In the genomic region with DNA sequence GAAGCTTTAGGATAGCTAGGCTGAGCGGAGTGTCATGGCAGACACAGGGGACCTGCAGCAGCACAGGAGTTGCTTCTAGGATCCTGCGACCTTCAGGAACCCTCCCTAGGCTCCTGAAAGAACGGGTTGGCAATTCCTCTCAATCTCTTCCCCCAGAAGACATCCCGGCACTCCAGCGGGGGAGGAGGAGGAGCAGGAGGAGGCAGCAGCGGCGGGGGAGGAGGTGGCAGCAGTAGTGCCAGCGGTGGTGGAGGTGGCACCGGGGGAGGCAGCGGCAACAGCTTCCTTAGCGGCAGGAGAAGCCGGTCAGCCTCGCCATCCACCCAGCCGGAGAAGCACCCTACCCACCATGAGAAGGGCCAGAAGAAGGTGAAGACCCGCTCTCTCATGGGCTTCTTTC, we compare ENCODE assay signal across 9 mouse cellular contexts. TPM values are rescaled to one million over a fixed set of nuclear protein-coding genes. Genes with fewer than 3 reads are reported as not detected.
DNase-seq lines count a peak whose midpoint lies in the region; ATAC-seq lines count a peak whose summit lies in the region.
"Had no signal": no experiment of that assay in that cellular context is flagged by ENCODE, and none has a peak within 500 bp of the region (broad histone marks: within the 10 kb centered on the region; RNA-seq: fewer than 3 reads in every experiment).

No protein-coding gene starts in this region.

- no peak overlapping the region for H3K9ac ChIP-seq in hindbrain, embryonic 16.5 days (ENCODE audit: low read depth, low read length)
- peak overlapping the region; percentile 16; the same call in 1 of the 2 replicates for H3K9ac ChIP-seq in midbrain, embryonic 11.5 days (ENCODE audit: low read length)
- H3K9ac ChIP-seq in midbrain, embryonic 16.5 days (ENCODE audit: low read depth, low read length) = no peak overlapping the region
- no peak overlapping the region for H3K9ac ChIP-seq in forebrain, embryonic 15.5 days (replicated peaks)

- peaks cover 93% of the 10 kb centered on the region for H3K36me3 ChIP-seq in hindbrain, embryonic 10.5 days
- H3K36me3 ChIP-seq in hindbrain, embryonic 16.5 days (ENCODE audit: control insufficient read depth, insufficient read depth, low read length) = peaks cover 18% of the 10 kb centered on the region
- H3K36me3 ChIP-seq in midbrain, embryonic 11.5 days (ENCODE audit: control insufficient read depth, insufficient read depth, low read length) = peaks cover 28% of the 10 kb centered on the region
- peaks cover 25% of the 10 kb centered on the region for H3K36me3 ChIP-seq in midbrain, embryonic 16.5 days (ENCODE audit: control insufficient read depth, insufficient read depth, low read length)
- peaks cover 54% of the 10 kb centered on the region for H3K36me3 ChIP-seq in forebrain, embryonic 15.5 days

- ATAC-seq in hindbrain, embryonic 16.5 days = no peak
- ATAC-seq in midbrain, embryonic 11.5 days (ENCODE audit: low FRiP score) = no peak
- no peak for ATAC-seq in midbrain, embryonic 16.5 days
- no peak for ATAC-seq in forebrain, embryonic 15.5 days (replicated peaks)
- no peak for ATAC-seq in megakaryocyte-erythroid progenitor cell, adult 5-6 weeks (replicated peaks; ENCODE audit: low FRiP score, low TSS enrichment, poor library complexity, severe bottlenecking)
- no peak for ATAC-seq in erythroblast, adult 5-6 weeks (replicated peaks; ENCODE audit: low FRiP score, poor library complexity, severe bottlenecking)

- no peaks in the 10 kb centered on the region; the same call in 1 of the 2 replicates for H3K9me3 ChIP-seq in hindbrain, embryonic 10.5 days
- H3K9me3 ChIP-seq in hindbrain, embryonic 16.5 days (ENCODE audit: control insufficient read depth, low read length) = no peaks in the 10 kb centered on the region
- no peaks in the 10 kb centered on the region for H3K9me3 ChIP-seq in midbrain, embryonic 11.5 days (ENCODE audit: control insufficient read depth, low read length)
- H3K9me3 ChIP-seq in midbrain, embryonic 16.5 days (replicated peaks; ENCODE audit: control insufficient read depth, low read length, poor library complexity, severe bottlenecking) = no peaks in the 10 kb centered on the region
- H3K9me3 ChIP-seq in forebrain, embryonic 15.5 days = no peaks in the 10 kb centered on the region

- peak overlapping the region; percentile 4; the same call in 1 of the 2 replicates for H3K4me3 ChIP-seq in hindbrain, embryonic 10.5 days
- no peak overlapping the region for H3K4me3 ChIP-seq in hindbrain, embryonic 16.5 days (ENCODE audit: low read length)
- no peak overlapping the region for H3K4me3 ChIP-seq in midbrain, embryonic 11.5 days (ENCODE audit: low read depth, low read length)
- H3K4me3 ChIP-seq in midbrain, embryonic 16.5 days (ENCODE audit: low read depth, low read length) = no peak overlapping the region
- H3K4me3 ChIP-seq in forebrain, embryonic 15.5 days = no peak overlapping the region

- peak overlapping the region; percentile 53 for H3K27ac ChIP-seq in hindbrain, embryonic 10.5 days
- H3K27ac ChIP-seq in hindbrain, embryonic 16.5 days (ENCODE audit: low read depth, low read length) = no peak overlapping the region
- H3K27ac ChIP-seq in midbrain, embryonic 11.5 days (ENCODE audit: low read depth, low read length) = no peak overlapping the region
- no peak overlapping the region for H3K27ac ChIP-seq in midbrain, embryonic 16.5 days (ENCODE audit: low read length)
- peak overlapping the region; percentile 60 for H3K27ac ChIP-seq in forebrain, embryonic 15.5 days (replicated peaks)
- H3K27ac ChIP-seq: macrophage had no signal

- H3K4me1 ChIP-seq in hindbrain, embryonic 10.5 days (replicated peaks) = peaks cover 61% of the 10 kb centered on the region
- H3K4me1 ChIP-seq in hindbrain, embryonic 16.5 days (ENCODE audit: control insufficient read depth, insufficient read depth, low read depth, low read length) = peaks cover 25% of the 10 kb centered on the region
- H3K4me1 ChIP-seq in midbrain, embryonic 11.5 days (ENCODE audit: control insufficient read depth, insufficient read depth, low read length) = peaks cover 17% of the 10 kb centered on the region
- peaks cover 15% of the 10 kb centered on the region for H3K4me1 ChIP-seq in midbrain, embryonic 16.5 days (ENCODE audit: control insufficient read depth, insufficient read depth, low read length)
- H3K4me1 ChIP-seq in forebrain, embryonic 15.5 days = peaks cover 38% of the 10 kb centered on the region

- DNase-seq in hindbrain, embryonic 10.5 days (ENCODE audit: low spot score) = no peak
- DNase-seq in midbrain, embryonic 11.5 days (ENCODE audit: low spot score, missing footprints) = no peak
- peak; percentile 86 for DNase-seq in testis, postnatal 10 days (ENCODE audit: low spot score)

- no peak overlapping the region for H3K4me2 ChIP-seq in hindbrain, embryonic 16.5 days (ENCODE audit: low read length)
- H3K4me2 ChIP-seq in midbrain, embryonic 11.5 days = no peak overlapping the region
- H3K4me2 ChIP-seq in midbrain, embryonic 16.5 days (ENCODE audit: low read length) = no peak overlapping the region
- no peak overlapping the region; the same call in 1 of the 2 replicates for H3K4me2 ChIP-seq in forebrain, embryonic 15.5 days (replicated peaks)

- H3K27me3 ChIP-seq in hindbrain, embryonic 10.5 days (ENCODE audit: insufficient read depth, poor library complexity, severe bottlenecking) = 0 out of 2 replicates have a peak, but pooled peaks cover 2% of the 10 kb centered on the region
- no peaks in the 10 kb centered on the region for H3K27me3 ChIP-seq in hindbrain, embryonic 16.5 days (replicated peaks; ENCODE audit: control insufficient read depth, insufficient read depth, low read length)
- H3K27me3 ChIP-seq in midbrain, embryonic 11.5 days (ENCODE audit: control insufficient read depth, insufficient read depth, low read length) = no peaks in the 10 kb centered on the region
- no peaks in the 10 kb centered on the region for H3K27me3 ChIP-seq in midbrain, embryonic 16.5 days (ENCODE audit: control insufficient read depth, insufficient read depth, low read depth, low read length)
- no peaks in the 10 kb centered on the region for H3K27me3 ChIP-seq in forebrain, embryonic 15.5 days

- 57% methylated on average over 15 of the region's 15 CpGs for WGBS in hindbrain, embryonic 10.5 days
- WGBS in hindbrain, embryonic 16.5 days = 49% methylated on average over 15 of the region's 15 CpGs
- WGBS in midbrain, embryonic 11.5 days = 51% methylated on average over 15 of the region's 15 CpGs
- 42% methylated on average over 15 of the region's 15 CpGs for WGBS in midbrain, embryonic 16.5 days
- WGBS in forebrain, embryonic 15.5 days = 41% methylated on average over 15 of the region's 15 CpGs

RNA-seq across cellular contexts. Expression of gene Mllt6, which starts 6.1 kb away (rescaled TPM):
- 2.1 and 2.2 TPM in 2 replicates for polyA plus RNA-seq in hindbrain, embryonic 10.5 days (2016; fragmentation: Nextera tagmentation; extraction: Ambion mirVana)
- polyA plus RNA-seq in hindbrain, embryonic 16.5 days (2015; fragmentation: Nextera tagmentation; extraction: Ambion mirVana) = 3.1 and 3.3 TPM in 2 replicates
- polyA plus RNA-seq in midbrain, embryonic 11.5 days (2014; fragmentation: Nextera tagmentation; extraction: Ambion mirVana) = 3.5 and 4.3 TPM in 2 replicates
- 3.3 and 3.5 TPM in 2 replicates for polyA plus RNA-seq in midbrain, embryonic 16.5 days (2015; fragmentation: Nextera tagmentation; extraction: Ambion mirVana)
- polyA plus RNA-seq in forebrain, embryonic 15.5 days (2015; fragmentation: Nextera tagmentation; extraction: Ambion mirVana) = 4.3 and 4.7 TPM in 2 replicates
- 5.4 and 6.1 TPM in 2 replicates for total RNA-seq in megakaryocyte-erythroid progenitor cell, adult 5-6 weeks (2014; fragmentation: Nextera tagmentation)
- 4.8 and 5.4 TPM in 2 replicates for total RNA-seq in megakaryocyte-erythroid progenitor cell, adult 5-6 weeks (2017)
- total RNA-seq in erythroblast, adult 5-6 weeks (2015; ENCODE audit: low replicate concordance) = 1.2 and 1.9 TPM in 2 replicates
- 1.5 and 3.9 TPM in 2 replicates for total RNA-seq in erythroblast, adult 5-6 weeks (2017; ENCODE audit: low replicate concordance)

RNA-seq across cellular contexts. Expression of gene Cisd3, which starts 16.4 kb away (rescaled TPM):
- polyA plus RNA-seq in hindbrain, embryonic 10.5 days (2016; fragmentation: Nextera tagmentation; extraction: Ambion mirVana) = 18.3 and 24.0 TPM in 2 replicates
- polyA plus RNA-seq in hindbrain, embryonic 16.5 days (2015; fragmentation: Nextera tagmentation; extraction: Ambion mirVana) = 37.2 and 42.4 TPM in 2 replicates
- polyA plus RNA-seq in midbrain, embryonic 11.5 days (2014; fragmentation: Nextera tagmentation; extraction: Ambion mirVana) = 13.4 and 19.0 TPM in 2 replicates
- polyA plus RNA-seq in midbrain, embryonic 16.5 days (2015; fragmentation: Nextera tagmentation; extraction: Ambion mirVana) = 24.4 and 29.8 TPM in 2 replicates
- polyA plus RNA-seq in forebrain, embryonic 15.5 days (2015; fragmentation: Nextera tagmentation; extraction: Ambion mirVana) = 17.4 and 19.5 TPM in 2 replicates
- 10.1 TPM in 1 of 2 replicates, not detected in the other for total RNA-seq in megakaryocyte-erythroid progenitor cell, adult 5-6 weeks (2014; fragmentation: Nextera tagmentation)
- total RNA-seq in megakaryocyte-erythroid progenitor cell, adult 5-6 weeks (2017) = 15.9 TPM in 1 of 2 replicates, not detected in the other
- 2.3 TPM in 1 of 2 replicates, not detected in the other for total RNA-seq in erythroblast, adult 5-6 weeks (2015; ENCODE audit: low replicate concordance)
- total RNA-seq in erythroblast, adult 5-6 weeks (2017; ENCODE audit: low replicate concordance) = 1.7 TPM in 1 of 2 replicates, not detected in the other

RNA-seq across cellular contexts. Expression of gene Pcgf2, which starts 31.0 kb away (rescaled TPM):
- 15.6 and 17.0 TPM in 2 replicates for polyA plus RNA-seq in hindbrain, embryonic 10.5 days (2016; fragmentation: Nextera tagmentation; extraction: Ambion mirVana)
- polyA plus RNA-seq in hindbrain, embryonic 16.5 days (2015; fragmentation: Nextera tagmentation; extraction: Ambion mirVana) = 15.4 and 19.2 TPM in 2 replicates
- polyA plus RNA-seq in midbrain, embryonic 11.5 days (2014; fragmentation: Nextera tagmentation; extraction: Ambion mirVana) = 13.4 and 16.1 TPM in 2 replicates
- polyA plus RNA-seq in midbrain, embryonic 16.5 days (2015; fragmentation: Nextera tagmentation; extraction: Ambion mirVana) = 18.2 and 19.1 TPM in 2 replicates
- polyA plus RNA-seq in forebrain, embryonic 15.5 days (2015; fragmentation: Nextera tagmentation; extraction: Ambion mirVana) = 18.1 and 18.8 TPM in 2 replicates
- 6.8 and 19.0 TPM in 2 replicates for total RNA-seq in megakaryocyte-erythroid progenitor cell, adult 5-6 weeks (2014; fragmentation: Nextera tagmentation)
- total RNA-seq in megakaryocyte-erythroid progenitor cell, adult 5-6 weeks (2017) = 0.23 and 0.28 TPM in 2 replicates
- 0.77 TPM in 1 of 2 replicates, not detected in the other for total RNA-seq in erythroblast, adult 5-6 weeks (2015; ENCODE audit: low replicate concordance)
- total RNA-seq in erythroblast, adult 5-6 weeks (2017; ENCODE audit: low replicate concordance) = not detected in 2 replicates

RNA-seq across cellular contexts. Expression of gene Psmb3, which starts 33.9 kb away (rescaled TPM):
- 642 and 643 TPM in 2 replicates for polyA plus RNA-seq in hindbrain, embryonic 10.5 days (2016; fragmentation: Nextera tagmentation; extraction: Ambion mirVana)
- polyA plus RNA-seq in hindbrain, embryonic 16.5 days (2015; fragmentation: Nextera tagmentation; extraction: Ambion mirVana) = 422 and 438 TPM in 2 replicates
- 477 and 517 TPM in 2 replicates for polyA plus RNA-seq in midbrain, embryonic 11.5 days (2014; fragmentation: Nextera tagmentation; extraction: Ambion mirVana)
- polyA plus RNA-seq in midbrain, embryonic 16.5 days (2015; fragmentation: Nextera tagmentation; extraction: Ambion mirVana) = 387 and 401 TPM in 2 replicates
- 460 and 475 TPM in 2 replicates for polyA plus RNA-seq in forebrain, embryonic 15.5 days (2015; fragmentation: Nextera tagmentation; extraction: Ambion mirVana)
- 226 and 360 TPM in 2 replicates for total RNA-seq in megakaryocyte-erythroid progenitor cell, adult 5-6 weeks (2014; fragmentation: Nextera tagmentation)
- 171 and 175 TPM in 2 replicates for total RNA-seq in megakaryocyte-erythroid progenitor cell, adult 5-6 weeks (2017)
- 32.4 and 40.3 TPM in 2 replicates for total RNA-seq in erythroblast, adult 5-6 weeks (2015; ENCODE audit: low replicate concordance)
- 37.0 and 48.2 TPM in 2 replicates for total RNA-seq in erythroblast, adult 5-6 weeks (2017; ENCODE audit: low replicate concordance)

RNA-seq across cellular contexts. Expression of gene Epop, which starts 39.8 kb away (rescaled TPM):
- 13.4 and 14.3 TPM in 2 replicates for polyA plus RNA-seq in hindbrain, embryonic 10.5 days (2016; fragmentation: Nextera tagmentation; extraction: Ambion mirVana)
- polyA plus RNA-seq in hindbrain, embryonic 16.5 days (2015; fragmentation: Nextera tagmentation; extraction: Ambion mirVana) = 1.2 and 1.4 TPM in 2 replicates
- 7.0 and 12.0 TPM in 2 replicates for polyA plus RNA-seq in midbrain, embryonic 11.5 days (2014; fragmentation: Nextera tagmentation; extraction: Ambion mirVana)
- 1.2 and 1.3 TPM in 2 replicates for polyA plus RNA-seq in midbrain, embryonic 16.5 days (2015; fragmentation: Nextera tagmentation; extraction: Ambion mirVana)
- polyA plus RNA-seq in forebrain, embryonic 15.5 days (2015; fragmentation: Nextera tagmentation; extraction: Ambion mirVana) = 4.6 and 5.8 TPM in 2 replicates
- total RNA-seq in megakaryocyte-erythroid progenitor cell, adult 5-6 weeks (2014; fragmentation: Nextera tagmentation) = 2.6 and 2.9 TPM in 2 replicates
- total RNA-seq in megakaryocyte-erythroid progenitor cell, adult 5-6 weeks (2017) = 0.61 and 2.6 TPM in 2 replicates
- 0.58 TPM in 1 of 2 replicates, not detected in the other for total RNA-seq in erythroblast, adult 5-6 weeks (2015; ENCODE audit: low replicate concordance)
- total RNA-seq in erythroblast, adult 5-6 weeks (2017; ENCODE audit: low replicate concordance) = not detected in 2 replicates

Comparison
In these comparisons a context has a peak if more than half of its experiments do, and no peak if none do; other contexts are left out.
1. H3K27ac ChIP-seq: peak in hindbrain, embryonic 10.5 days (single experiment) and forebrain, embryonic 15.5 days (single experiment); none in hindbrain, embryonic 16.5 days (single experiment), midbrain, embryonic 11.5 days (single experiment) and midbrain, embryonic 16.5 days (single experiment).